Mouse (Mus musculus) A20 (cell line): ENCODE measurements around the gene Dars2.

Experiments used
- DNase-seq: peaks from one replicate; pipeline ENCODE4 v3.0.0-alpha.2; 2011; ENCODE audit warnings: low read depth, low spot score

Gene Dars2

GRCm38 (mm10) chr1:161070352-161071271 lies at the start of gene Dars2, which contains the start of gene Cenpl:
Gene Dars2 (minus strand): TSS chr1:161070658.
Gene Cenpl (plus strand): TSS chr1:161070713.
- peak; percentile 98 for DNase-seq

GRCm38 (mm10) chr1:161114591-161114990 lies 44.1 kb upstream of the Dars2 start:
- no peak for DNase-seq

GRCm38 (mm10) chr1:161109216-161109615 lies 38.8 kb upstream of the Dars2 start:
- DNase-seq: no peak

- no peak for DNase-seq
Measured at GRCm38 (mm10) chr1:161103842-161104241, 33.4 kb upstream of the Dars2 start.

GRCm38 (mm10) chr1:161099721-161100405 lies 29.4 kb upstream of the Dars2 start:
- no peak for DNase-seq

GRCm38 (mm10) chr1:161077243-161077642 lies 6.8 kb upstream of the Dars2 start:
- no peak for DNase-seq

- DNase-seq: peak; percentile 27
Measured at GRCm38 (mm10) chr1:161076238-161076637, 5.8 kb upstream of the Dars2 start.

- DNase-seq: peak; percentile 46
Measured at GRCm38 (mm10) chr1:161071272-161071620, 788 bp upstream of the Dars2 start.

- no peak for DNase-seq
Measured at GRCm38 (mm10) chr1:161063351-161063750, 7.1 kb downstream of the Dars2 start.

GRCm38 (mm10) chr1:161057164-161057563 lies 13.3 kb downstream of the Dars2 start:
- DNase-seq: no peak

GRCm38 (mm10) chr1:161046972-161047371 lies 23.5 kb downstream of the Dars2 start:
- no peak for DNase-seq

- DNase-seq: peak; percentile 25
Measured at GRCm38 (mm10) chr1:161041261-161042020, 29.0 kb downstream of the Dars2 start.

GRCm38 (mm10) chr1:161040855-161041254 lies 29.6 kb downstream of the Dars2 start:
- DNase-seq: peak; percentile 58

GRCm38 (mm10) chr1:161040426-161040770 lies 30.1 kb downstream of the Dars2 start:
- peak; percentile 66 for DNase-seq

GRCm38 (mm10) chr1:161039741-161040425 lies 30.6 kb downstream of the Dars2 start:
- DNase-seq: peak; percentile 73

GRCm38 (mm10) chr1:161038968-161039721 lies 31.3 kb downstream of the Dars2 start:
- peak; percentile 49 for DNase-seq

GRCm38 (mm10) chr1:161038004-161038403 lies 32.5 kb downstream of the Dars2 start:
- DNase-seq: peak; percentile 32

- DNase-seq: peak; percentile 23
Measured at GRCm38 (mm10) chr1:161037599-161037998, 32.9 kb downstream of the Dars2 start.

GRCm38 (mm10) chr1:161037026-161037425 lies 33.4 kb downstream of the Dars2 start:
- DNase-seq: peak; percentile 32

- peak; percentile 54 for DNase-seq
Measured at GRCm38 (mm10) chr1:161036411-161036841, 34.0 kb downstream of the Dars2 start.
